Mouse (Mus musculus): Measurements from ENCODE around the gene Krt20. TPM values are rescaled to one million over a fixed set of nuclear protein-coding genes. Genes with fewer than 3 reads are reported as not detected.
A peak's percentile ranks its signal among the peaks of the same experiment; 100 is the strongest.

Krt20 gene
- polyA plus RNA-seq, 1 experiment from 2014 or later, result 17.1 TPM

GRCm38 (mm10) chr11:99385813-99386721 lies 51.9 kb downstream of the Krt20 start:
- Histone ChIP-seq H3K9me3 (ENCODE audit: control insufficient read depth, low read length) (no peaks in the 10 kb centered on the region), H3K27me3 (replicated peaks; ENCODE audit: control insufficient read depth, insufficient read depth, low read length) (no peaks in the 10 kb centered on the region), H3K9ac (ENCODE audit: low read length) (peak overlapping the region; percentile 69), H3K36me3 (ENCODE audit: control insufficient read depth, insufficient read depth, low read length) (no peaks in the 10 kb centered on the region), H3K4me3 (ENCODE audit: low read depth, low read length) (peak overlapping the region; percentile 62), H3K27ac (ENCODE audit: low read depth) (peak overlapping the region; percentile 99), H3K4me1 (replicated peaks; ENCODE audit: control insufficient read depth, insufficient read depth, low read length) (peaks cover 5% of the 10 kb centered on the region; the same call in 1 of the 2 replicates), H3K4me2 (ENCODE audit: low read length) (peak overlapping the region; percentile 86)
- 1% methylated on average over 71 of the region's 71 CpGs for WGBS
- DNase-seq (ENCODE audit: low spot score), result peak; percentile 90
- ATAC-seq (replicated peaks; ENCODE audit: low FRiP score, low TSS enrichment, low read depth), result peak; percentile 77; the same call in 1 of the 2 replicates

GRCm38 (mm10) chr11:99379568-99379967 lies 58.4 kb downstream of the Krt20 start:
- H3K27me3 ChIP-seq (replicated peaks; ENCODE audit: control insufficient read depth, insufficient read depth, low read length), result no peaks in the 10 kb centered on the region
- no peak overlapping the region for H3K9ac ChIP-seq (ENCODE audit: low read length)
- 20% methylated on average over 5 of the region's 5 CpGs for WGBS
- no peak overlapping the region for H3K4me2 ChIP-seq (ENCODE audit: low read length)
- DNase-seq (ENCODE audit: low spot score), result peak; percentile 84
- no peaks in the 10 kb centered on the region for H3K4me1 ChIP-seq (replicated peaks; ENCODE audit: control insufficient read depth, insufficient read depth, low read length)
- no peak overlapping the region for H3K27ac ChIP-seq (ENCODE audit: low read depth)
- H3K36me3 ChIP-seq (ENCODE audit: control insufficient read depth, insufficient read depth, low read length), result no peaks in the 10 kb centered on the region
- no peak overlapping the region for H3K4me3 ChIP-seq (ENCODE audit: low read depth, low read length)
- ATAC-seq (replicated peaks; ENCODE audit: low FRiP score, low TSS enrichment, low read depth), result peak; percentile 36; the same call in 1 of the 2 replicates
- H3K9me3 ChIP-seq (ENCODE audit: control insufficient read depth, low read length), result no peaks in the 10 kb centered on the region

Other genes starting within 250 kb of the Krt20 start
- 148 and 150 TPM in 2 replicates for gene Smarce1, start 207.1 kb downstream of the Krt20 start, polyA plus RNA-seq (2014; fragmentation: Nextera tagmentation; extraction: Ambion mirVana)
- 0.30 and 0.41 TPM in 2 replicates for gene Krt222, start 194.1 kb downstream of the Krt20 start, polyA plus RNA-seq (2014; fragmentation: Nextera tagmentation; extraction: Ambion mirVana)
- gene Krt24, start 152.9 kb downstream of the Krt20 start, polyA plus RNA-seq (2014; fragmentation: Nextera tagmentation; extraction: Ambion mirVana), result not detected in 2 replicates
- gene Krt25, start 115.2 kb downstream of the Krt20 start, polyA plus RNA-seq (2014; fragmentation: Nextera tagmentation; extraction: Ambion mirVana), result 0.15 TPM in 1 of 2 replicates, not detected in the other
- 0.04 and 0.16 TPM in 2 replicates for gene Krt26, start 100.2 kb downstream of the Krt20 start, polyA plus RNA-seq (2014; fragmentation: Nextera tagmentation; extraction: Ambion mirVana)
- gene Krt27, start 87.0 kb downstream of the Krt20 start, polyA plus RNA-seq (2014; fragmentation: Nextera tagmentation; extraction: Ambion mirVana), result not detected in 2 replicates
- gene Krt28, start 63.2 kb downstream of the Krt20 start, polyA plus RNA-seq (2014; fragmentation: Nextera tagmentation; extraction: Ambion mirVana), result not detected in 2 replicates
- gene Krt10, start 48.8 kb downstream of the Krt20 start, polyA plus RNA-seq (2014; fragmentation: Nextera tagmentation; extraction: Ambion mirVana), result 26.2 and 28.5 TPM in 2 replicates
- not detected in 2 replicates for gene Krt12, start 15.9 kb downstream of the Krt20 start, polyA plus RNA-seq (2014; fragmentation: Nextera tagmentation; extraction: Ambion mirVana)
- 6.0 and 9.2 TPM in 2 replicates for gene Krt23, start 55.0 kb upstream of the Krt20 start, polyA plus RNA-seq (2014; fragmentation: Nextera tagmentation; extraction: Ambion mirVana)
- gene Krt39, start 83.2 kb upstream of the Krt20 start, polyA plus RNA-seq (2014; fragmentation: Nextera tagmentation; extraction: Ambion mirVana), result not detected in 2 replicates
- not detected in 2 replicates for gene Krt40, start 105.0 kb upstream of the Krt20 start, polyA plus RNA-seq (2014; fragmentation: Nextera tagmentation; extraction: Ambion mirVana)
- not detected in 2 replicates for gene Krtap3-3, start 112.7 kb upstream of the Krt20 start, polyA plus RNA-seq (2014; fragmentation: Nextera tagmentation; extraction: Ambion mirVana)
- gene Krtap3-2, start 118.7 kb upstream of the Krt20 start, polyA plus RNA-seq (2014; fragmentation: Nextera tagmentation; extraction: Ambion mirVana), result not detected in 2 replicates
- not detected in 2 replicates for gene Gm11939, start 121.3 kb upstream of the Krt20 start, polyA plus RNA-seq (2014; fragmentation: Nextera tagmentation; extraction: Ambion mirVana)
- gene Krtap3-1, start 128.5 kb upstream of the Krt20 start, polyA plus RNA-seq (2014; fragmentation: Nextera tagmentation; extraction: Ambion mirVana), result not detected in 2 replicates
- gene Krtap1-5, start 142.9 kb upstream of the Krt20 start, polyA plus RNA-seq (2014; fragmentation: Nextera tagmentation; extraction: Ambion mirVana), result not detected in 2 replicates
- not detected in 2 replicates for gene Krtap1-4, start 145.5 kb upstream of the Krt20 start, polyA plus RNA-seq (2014; fragmentation: Nextera tagmentation; extraction: Ambion mirVana)
- not detected in 2 replicates for gene Krtap1-3, start 153.2 kb upstream of the Krt20 start, polyA plus RNA-seq (2014; fragmentation: Nextera tagmentation; extraction: Ambion mirVana)
- not detected in 2 replicates for gene Krtap9-3, start 160.0 kb upstream of the Krt20 start, polyA plus RNA-seq (2014; fragmentation: Nextera tagmentation; extraction: Ambion mirVana)
- not detected in 2 replicates for gene Gm11938, start 165.2 kb upstream of the Krt20 start, polyA plus RNA-seq (2014; fragmentation: Nextera tagmentation; extraction: Ambion mirVana)
- gene Gm11937, start 172.0 kb upstream of the Krt20 start, polyA plus RNA-seq (2014; fragmentation: Nextera tagmentation; extraction: Ambion mirVana), result not detected in 2 replicates
- gene Krtap2-4, start 176.7 kb upstream of the Krt20 start, polyA plus RNA-seq (2014; fragmentation: Nextera tagmentation; extraction: Ambion mirVana), result not detected in 2 replicates
- not detected in 2 replicates for gene Gm11562, start 182.3 kb upstream of the Krt20 start, polyA plus RNA-seq (2014; fragmentation: Nextera tagmentation; extraction: Ambion mirVana)
- not detected in 2 replicates for gene Krtap4-1, start 190.1 kb upstream of the Krt20 start, polyA plus RNA-seq (2014; fragmentation: Nextera tagmentation; extraction: Ambion mirVana)
- not detected in 2 replicates for gene Krtap4-2, start 196.9 kb upstream of the Krt20 start, polyA plus RNA-seq (2014; fragmentation: Nextera tagmentation; extraction: Ambion mirVana)
- gene Krtap4-7, start 205.9 kb upstream of the Krt20 start, polyA plus RNA-seq (2014; fragmentation: Nextera tagmentation; extraction: Ambion mirVana), result not detected in 2 replicates
- not detected in 2 replicates for gene Gm11555, start 212.1 kb upstream of the Krt20 start, polyA plus RNA-seq (2014; fragmentation: Nextera tagmentation; extraction: Ambion mirVana)
- not detected in 2 replicates for gene Gm11563, start 220.8 kb upstream of the Krt20 start, polyA plus RNA-seq (2014; fragmentation: Nextera tagmentation; extraction: Ambion mirVana)
- gene Krtap4-6, start 227.8 kb upstream of the Krt20 start, polyA plus RNA-seq (2014; fragmentation: Nextera tagmentation; extraction: Ambion mirVana), result not detected in 2 replicates

Data from intestine, embryonic 14.5 days (tissue).